Mouse (Mus musculus): ENCODE results near the gene Morc1. TPM values are rescaled to one million over a fixed set of nuclear protein-coding genes. Genes with fewer than 3 reads are reported as not detected.

Morc1 gene
- not detected for total RNA-seq (2023)

GRCm38 (mm10) chr16:48431027-48431426, at the start of gene Morc1:
Gene Morc1, plus strand, starts transcription at chr16:48431237.

GRCm38 (mm10) chr16:48412246-48412645, 18.8 kb upstream of the Morc1 start, which contains the start of gene Gm5485:
Gene Gm5485, minus strand, starts transcription at chr16:48412416.

Other genes starting within 250 kb of the Morc1 start
- not detected for gene Dppa4, start 147.5 kb upstream of the Morc1 start, total RNA-seq (2023)
- not detected for gene Dppa2, start 127.3 kb upstream of the Morc1 start, total RNA-seq (2023)
- gene Gm5485, start 18.8 kb upstream of the Morc1 start, total RNA-seq (2023): not detected